Mouse (Mus musculus) spleen, adult 2 months (tissue): ENCODE measurements around the gene Ifit2.

Experiments
- CTCF ChIP-seq: fragments of 200-500 bp; IDR thresholded peaks from 2 replicates; pipeline ENCODE4 v1.5.1; 2011; ENCODE audit warnings: mild to moderate bottlenecking, inconsistent platforms; ENCODE audit not compliant: insufficient read depth, insufficient read length, insufficient replicate concordance; ENCODE audit errors: extremely low read depth
- POLR2A ChIP-seq: fragments of 200-500 bp; IDR thresholded peaks from 2 replicates; pipeline ENCODE4 v1.6.1; 2011; ENCODE audit warnings: low read depth, low read length, inconsistent platforms

- TF ChIP-seq POLR2A (no peak), CTCF (no peak)
Observed at GRCm38 (mm10) chr19:34521978-34522377, 28.5 kb upstream of the Ifit2 start.
